Comparison of ENCODE assay signal across 8 mouse cellular contexts in the genomic region with DNA sequence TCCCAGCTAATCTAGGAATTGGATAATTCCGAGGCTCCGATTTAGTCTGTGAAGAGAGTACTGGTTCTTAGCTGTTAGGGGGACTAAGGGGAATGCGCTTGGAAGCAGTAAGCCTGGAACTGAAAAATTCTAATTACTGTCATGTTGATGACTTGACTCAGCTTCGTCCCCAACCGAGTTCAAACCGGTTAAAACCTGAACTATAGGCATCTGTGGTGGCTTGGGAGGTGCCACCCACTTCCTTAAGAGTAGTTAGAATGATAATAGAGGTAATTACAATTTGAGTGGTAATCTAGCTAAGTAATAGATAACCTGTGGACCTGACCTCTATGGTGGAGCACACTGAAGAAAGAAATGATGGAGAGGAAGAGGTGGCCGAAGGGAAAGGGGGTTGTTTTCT. TPM values are rescaled to one million over a fixed set of nuclear protein-coding genes. Genes with fewer than 3 reads are reported as not detected.
DNase-seq lines count a peak whose midpoint lies in the region; ATAC-seq and TF ChIP-seq lines count a peak whose summit lies in the region.

No protein-coding gene starts in this region.

- no peaks in the 10 kb centered on the region for H3K9me3 ChIP-seq in kidney, postnatal 0 days (replicated peaks; ENCODE audit: low read length)
- H3K9me3 ChIP-seq in intestine, postnatal 0 days (ENCODE audit: control insufficient read depth) = no peaks in the 10 kb centered on the region
- no peaks in the 10 kb centered on the region for H3K9me3 ChIP-seq in neural tube, embryonic 15.5 days (replicated peaks)

- H3K9ac ChIP-seq in kidney, postnatal 0 days (ENCODE audit: low read depth, low read length) = no peak overlapping the region; the same call in 1 of the 2 replicates
- H3K9ac ChIP-seq in intestine, postnatal 0 days (ENCODE audit: low read depth, low read length) = 0 out of 2 replicates have a peak overlapping the region, but pooled peaks have one; percentile 11
- H3K9ac ChIP-seq in neural tube, embryonic 15.5 days (replicated peaks) = no peak overlapping the region

- ATAC-seq in kidney, postnatal 0 days (replicated peaks; ENCODE audit: low FRiP score, low read depth) = no peak
- ATAC-seq in intestine, postnatal 0 days = no peak
- ATAC-seq in neural tube, embryonic 15.5 days (ENCODE audit: low FRiP score) = no peak

- TF ChIP-seq POLR2A in kidney, adult 2 months (IDR thresholded peaks at IDR 0.05; ENCODE audit: low read depth, low read length) = no peak
- TF ChIP-seq POLR2A in lung, adult 2 months (IDR thresholded peaks at IDR 0.05; ENCODE audit: borderline replicate concordance, extremely low read depth, low read depth, low read length) = no peak

- DNase-seq in kidney, postnatal 0 days (ENCODE audit: low spot score) = no peak
- no peak for DNase-seq in kidney, adult 2 months
- peak; percentile 20 for DNase-seq in embryo, embryonic 10 days (ENCODE audit: low spot score)
- DNase-seq in right cerebral cortex, postnatal 36 days (ENCODE audit: low spot score in 2 of 2) = no peak
- DNase-seq in lung, adult 2 months = no peak
- DNase-seq in right cerebral cortex, postnatal 14 days = no peak

- TF ChIP-seq CTCF in kidney, postnatal 0 days (IDR thresholded peaks at IDR 0.05; ENCODE audit: low read depth) = no peak
- no peak for TF ChIP-seq CTCF in kidney, adult 2 months (conservative IDR thresholded peaks at IDR 0.05; ENCODE audit: insufficient read depth, insufficient read length, low read depth, low read length)
- TF ChIP-seq CTCF in intestine, postnatal 0 days (IDR thresholded peaks at IDR 0.05; ENCODE audit: low read depth) = no peak
- no peak for TF ChIP-seq CTCF in lung, adult 2 months (IDR thresholded peaks at IDR 0.05; ENCODE audit: insufficient read depth, low read length)

- 0 out of 2 replicates have a peak, but pooled peaks cover 3% of the 10 kb centered on the region for H3K36me3 ChIP-seq in kidney, postnatal 0 days (ENCODE audit: insufficient read depth, low read length)
- no peaks in the 10 kb centered on the region for H3K36me3 ChIP-seq in kidney, adult 2 months (ENCODE audit: control insufficient read depth, insufficient read depth, low read length)
- H3K36me3 ChIP-seq in intestine, postnatal 0 days (ENCODE audit: control insufficient read depth, insufficient read depth) = peaks cover 5% of the 10 kb centered on the region; the same call in 1 of the 2 replicates
- H3K36me3 ChIP-seq in neural tube, embryonic 15.5 days = no peaks in the 10 kb centered on the region

- WGBS in kidney, postnatal 0 days = 28% methylated on average over 7 of the region's 7 CpGs
- 39% methylated on average over 7 of the region's 7 CpGs for WGBS in kidney, adult 2 months
- WGBS in intestine, postnatal 0 days = 32% methylated on average over 7 of the region's 7 CpGs
- 13% methylated on average over 7 of the region's 7 CpGs for whole genome bisulfite sequencing in neural tube, embryonic 15.5 days
- WGBS in lung, adult 2 months = 43% methylated on average over 7 of the region's 7 CpGs

- H3K4me2 ChIP-seq in kidney, postnatal 0 days (ENCODE audit: low read length) = peak overlapping the region; percentile 78
- H3K4me2 ChIP-seq in intestine, postnatal 0 days (replicated peaks; ENCODE audit: low read depth) = peak overlapping the region; percentile 96
- peak overlapping the region; percentile 86 for H3K4me2 ChIP-seq in neural tube, embryonic 15.5 days

- peak overlapping the region; percentile 83 for H3K4me3 ChIP-seq in kidney, postnatal 0 days (replicated peaks; ENCODE audit: low read depth, low read length)
- H3K4me3 ChIP-seq in kidney, adult 2 months (ENCODE audit: insufficient read depth, low read depth, low read length) = no peak overlapping the region
- peak overlapping the region; percentile 83 for H3K4me3 ChIP-seq in intestine, postnatal 0 days (ENCODE audit: low read depth, low read length)
- H3K4me3 ChIP-seq in neural tube, embryonic 15.5 days (replicated peaks) = peak overlapping the region; percentile 94
- H3K4me3 ChIP-seq in lung, adult 2 months (replicated peaks; ENCODE audit: extremely low read depth, low read depth, low read length) = no peak overlapping the region

- H3K27me3 ChIP-seq in kidney, postnatal 0 days (ENCODE audit: insufficient read depth, low read length) = no peaks in the 10 kb centered on the region
- no peaks in the 10 kb centered on the region for H3K27me3 ChIP-seq in kidney, adult 2 months (replicated peaks; ENCODE audit: control insufficient read depth, insufficient read depth, low read length)
- no peaks in the 10 kb centered on the region for H3K27me3 ChIP-seq in intestine, postnatal 0 days (replicated peaks; ENCODE audit: control insufficient read depth, insufficient read depth, low read length)
- H3K27me3 ChIP-seq in neural tube, embryonic 15.5 days (replicated peaks) = no peaks in the 10 kb centered on the region

- H3K4me1 ChIP-seq in kidney, postnatal 0 days (replicated peaks; ENCODE audit: insufficient read depth, low read length) = 0 out of 2 replicates have a peak, but pooled peaks cover 3% of the 10 kb centered on the region
- peaks cover 3% of the 10 kb centered on the region; the same call in 1 of the 2 replicates for H3K4me1 ChIP-seq in kidney, adult 2 months (ENCODE audit: control insufficient read depth, insufficient read depth, low read length)
- H3K4me1 ChIP-seq in intestine, postnatal 0 days (replicated peaks; ENCODE audit: control insufficient read depth, insufficient read depth, low read length) = peaks cover 9% of the 10 kb centered on the region; the same call in 1 of the 2 replicates
- H3K4me1 ChIP-seq in neural tube, embryonic 15.5 days = peaks cover 10% of the 10 kb centered on the region
- no peaks in the 10 kb centered on the region; the same call in 1 of the 2 replicates for H3K4me1 ChIP-seq in lung, adult 2 months (ENCODE audit: control insufficient read depth, insufficient read depth, low read length)

- H3K27ac ChIP-seq in kidney, postnatal 0 days = no peak overlapping the region
- H3K27ac ChIP-seq in kidney, adult 2 months (ENCODE audit: insufficient read depth, low read depth, low read length) = no peak overlapping the region
- H3K27ac ChIP-seq in intestine, postnatal 0 days (ENCODE audit: low read depth, low read length) = no peak overlapping the region
- H3K27ac ChIP-seq in neural tube, embryonic 15.5 days (replicated peaks) = no peak overlapping the region

RNA-seq across cellular contexts. Expression of gene Slc25a40, which starts 1.5 kb away (rescaled TPM):
- 10.3 and 11.2 TPM in 2 replicates for polyA plus RNA-seq in kidney, postnatal 0 days (2015; fragmentation: Nextera tagmentation; extraction: Ambion mirVana)
- 2.0 and 2.2 TPM in 2 replicates for polyA plus RNA-seq in kidney, adult 2 months (2012; rRNA removed)
- polyA plus RNA-seq in intestine, postnatal 0 days (2015; fragmentation: Nextera tagmentation; extraction: Ambion mirVana) = 6.3 and 7.2 TPM in 2 replicates
- 7.7 and 9.0 TPM in 2 replicates for polyA plus RNA-seq in neural tube, embryonic 15.5 days (2015; fragmentation: Nextera tagmentation; extraction: Ambion mirVana)
- polyA plus RNA-seq in lung, adult 2 months (2012; rRNA removed) = 1.5 and 2.2 TPM in 2 replicates

RNA-seq across cellular contexts. Expression of gene Dbf4, which starts 1.6 kb away (rescaled TPM):
- polyA plus RNA-seq in kidney, postnatal 0 days (2015; fragmentation: Nextera tagmentation; extraction: Ambion mirVana) = 23.7 and 24.3 TPM in 2 replicates
- polyA plus RNA-seq in kidney, adult 2 months (2012; rRNA removed) = 0.72 and 1.1 TPM in 2 replicates
- 11.1 and 11.6 TPM in 2 replicates for polyA plus RNA-seq in intestine, postnatal 0 days (2015; fragmentation: Nextera tagmentation; extraction: Ambion mirVana)
- polyA plus RNA-seq in neural tube, embryonic 15.5 days (2015; fragmentation: Nextera tagmentation; extraction: Ambion mirVana) = 7.4 and 13.4 TPM in 2 replicates
- polyA plus RNA-seq in lung, adult 2 months (2012; rRNA removed) = 1.8 TPM in 2 replicates

RNA-seq across cellular contexts. Expression of gene Adam22, which starts 56.2 kb away (rescaled TPM):
- polyA plus RNA-seq in kidney, postnatal 0 days (2015; fragmentation: Nextera tagmentation; extraction: Ambion mirVana) = 7.4 and 7.7 TPM in 2 replicates
- 1.3 and 1.5 TPM in 2 replicates for polyA plus RNA-seq in kidney, adult 2 months (2012; rRNA removed)
- polyA plus RNA-seq in intestine, postnatal 0 days (2015; fragmentation: Nextera tagmentation; extraction: Ambion mirVana) = 1.4 and 2.5 TPM in 2 replicates
- 39.1 and 42.3 TPM in 2 replicates for polyA plus RNA-seq in neural tube, embryonic 15.5 days (2015; fragmentation: Nextera tagmentation; extraction: Ambion mirVana)
- 3.1 and 3.2 TPM in 2 replicates for polyA plus RNA-seq in lung, adult 2 months (2012; rRNA removed)

Comparison
In these comparisons a context has a peak if more than half of its experiments do, and no peak if none do; other contexts are left out.
1. H3K4me3 ChIP-seq: peak in kidney, postnatal 0 days (single experiment), intestine, postnatal 0 days (single experiment) and neural tube, embryonic 15.5 days (single experiment); none in kidney, adult 2 months (single experiment) and lung, adult 2 months (single experiment).
2. Peak in every context shown above with its lines, with median percentiles within 50 percentile points of each other: H3K4me2 ChIP-seq.